Mouse (Mus musculus): ENCODE data around the gene Tmem104.

Gene Tmem104

GRCm38 (mm10) chr11:115200520-115200919, 13.2 kb downstream of the Tmem104 start:
- WGBS, result 86% methylated on average over 4 of the region's 4 CpGs

GRCm38 (mm10) chr11:115202316-115202715, 15.0 kb downstream of the Tmem104 start:
- WGBS, result 17% methylated on average over 12 of the region's 12 CpGs

GRCm38 (mm10) chr11:115202756-115203155, 15.5 kb downstream of the Tmem104 start:
- WGBS, result 95% methylated on average over 9 of the region's 9 CpGs

GRCm38 (mm10) chr11:115208126-115208525, 20.8 kb downstream of the Tmem104 start:
- WGBS, result 83% methylated on average over 12 of the region's 12 CpGs

- WGBS, result 74% methylated on average over 25 of the region's 25 CpGs
Observed at GRCm38 (mm10) chr11:115208776-115209732, 21.8 kb downstream of the Tmem104 start.

- WGBS, result 84% methylated on average over 7 of the region's 7 CpGs
Observed at GRCm38 (mm10) chr11:115209958-115210357, 22.7 kb downstream of the Tmem104 start.

- 37% methylated on average over 13 of the region's 13 CpGs for WGBS
Observed at GRCm38 (mm10) chr11:115212116-115212515, 24.8 kb downstream of the Tmem104 start.

GRCm38 (mm10) chr11:115215123-115215522, 27.8 kb downstream of the Tmem104 start:
- WGBS, result 82% methylated on average over 5 of the region's 5 CpGs

- WGBS, result 71% methylated on average over 18 of the region's 18 CpGs
Observed at GRCm38 (mm10) chr11:115217439-115218410, 30.4 kb downstream of the Tmem104 start.

- WGBS, result 67% methylated on average over 9 of the region's 9 CpGs
Observed at GRCm38 (mm10) chr11:115219263-115219662, 32.0 kb downstream of the Tmem104 start.

- 95% methylated on average over 10 of the region's 10 CpGs for WGBS
Observed at GRCm38 (mm10) chr11:115219685-115220084, 32.4 kb downstream of the Tmem104 start.

GRCm38 (mm10) chr11:115222077-115222476, 34.8 kb downstream of the Tmem104 start:
- WGBS, result 56% methylated on average over 12 of the region's 12 CpGs

GRCm38 (mm10) chr11:115222570-115222969, 35.3 kb downstream of the Tmem104 start:
- 64% methylated on average over 5 of the region's 5 CpGs for WGBS

- WGBS, result 69% methylated on average over 11 of the region's 11 CpGs
Observed at GRCm38 (mm10) chr11:115223451-115223850, 36.2 kb downstream of the Tmem104 start.

- 80% methylated on average over 6 of the region's 6 CpGs for WGBS
Observed at GRCm38 (mm10) chr11:115223877-115224276, 36.6 kb downstream of the Tmem104 start.

GRCm38 (mm10) chr11:115224889-115225288, 37.6 kb downstream of the Tmem104 start:
- WGBS, result 47% methylated on average over 8 of the region's 8 CpGs

- 71% methylated on average over 6 of the region's 6 CpGs for WGBS
Observed at GRCm38 (mm10) chr11:115225301-115225700, 38.0 kb downstream of the Tmem104 start.

GRCm38 (mm10) chr11:115226811-115227491, 39.7 kb downstream of the Tmem104 start:
- 55% methylated on average over 14 of the region's 14 CpGs for WGBS

- WGBS, result 78% methylated on average over 12 of the region's 12 CpGs
Observed at GRCm38 (mm10) chr11:115227640-115228039, 40.4 kb downstream of the Tmem104 start.

- WGBS, result 78% methylated on average over 7 of the region's 7 CpGs
Observed at GRCm38 (mm10) chr11:115228430-115228829, 41.1 kb downstream of the Tmem104 start.

All from cerebral cortex, adult 2 months (tissue).